Mouse (Mus musculus) 416B (cell line): ENCODE measurements around the gene Dppa1.
"Not testable (repeated sequence)": the region's sequence is repeated elsewhere in the genome, so short reads cannot be mapped to it uniquely, and the experiment has no call there.

Experiments
- DNase-seq: peaks from one replicate; pipeline ENCODE4 v3.0.0; 2011; ENCODE audit warnings: low read depth

Gene Dppa1

DNA sequence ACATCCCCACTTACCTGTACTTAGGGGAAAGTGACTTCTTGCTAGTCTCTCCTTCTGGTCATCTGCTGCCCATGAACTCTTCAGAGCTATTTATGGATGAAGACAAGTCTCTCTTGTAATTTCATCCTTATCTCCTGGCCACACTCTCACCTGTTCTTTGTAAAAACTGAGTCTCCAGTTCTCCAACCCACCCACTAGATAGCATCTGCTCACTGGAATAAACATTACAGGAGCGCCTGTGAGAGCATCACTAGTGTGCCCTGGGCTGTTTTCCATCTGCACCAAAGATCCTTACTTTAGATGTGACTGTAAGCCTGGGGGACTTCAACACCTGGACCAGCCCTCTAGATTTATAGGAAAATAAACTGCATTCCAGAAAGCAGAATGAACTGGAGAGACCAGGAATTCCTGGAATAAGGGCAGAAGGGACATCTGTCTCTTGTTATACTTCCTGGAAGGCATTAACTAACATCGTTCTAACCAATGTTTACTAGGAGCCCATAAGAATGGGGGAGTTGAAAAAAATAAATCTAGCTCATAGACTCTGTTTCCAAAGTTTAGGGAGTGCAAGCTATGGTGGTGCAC is at the start of gene Dppa1:
Gene Dppa1, minus strand, starts transcription at position 51 of the 585 bp plus-strand sequence.
- no peak for DNase-seq

DNA sequence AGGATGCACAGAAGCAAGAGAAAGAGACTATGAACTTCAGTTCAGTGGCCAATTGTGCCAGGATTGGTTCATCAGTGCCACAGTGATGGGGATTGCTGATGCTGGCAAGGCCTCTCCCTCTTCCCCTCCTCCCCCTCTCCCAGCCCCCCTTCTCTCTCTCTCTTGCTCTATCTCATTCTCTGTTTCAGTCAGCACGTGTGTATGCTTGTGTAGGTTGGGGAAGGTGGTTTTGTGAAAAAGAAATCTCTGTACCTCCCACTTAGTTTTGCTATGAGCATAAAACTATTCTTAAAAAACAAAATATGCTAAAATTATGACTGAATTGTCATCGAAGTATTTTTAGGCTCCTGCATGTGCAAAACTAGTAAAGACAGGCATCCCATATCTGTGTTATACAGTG is 38.9 kb upstream of the Dppa1 start:
- no peak for DNase-seq

DNA sequence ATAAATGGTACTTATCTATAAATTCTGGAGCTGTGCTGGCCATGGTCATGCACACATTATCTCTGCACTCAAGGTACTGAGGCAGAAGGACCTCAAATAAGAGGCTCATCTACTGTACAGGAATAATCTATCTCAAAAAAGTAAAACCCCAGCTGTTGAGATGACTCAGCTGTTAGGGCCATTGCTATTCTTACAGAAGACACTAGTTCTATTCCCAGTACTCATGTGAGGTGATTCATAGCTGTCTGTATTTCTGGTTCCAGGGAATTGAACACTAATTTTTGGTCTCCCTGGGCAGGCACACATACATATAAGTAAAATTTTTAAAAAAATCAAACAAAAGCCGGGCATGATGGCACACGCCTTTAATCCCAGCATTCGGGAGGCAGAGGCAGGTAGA is 38.0 kb upstream of the Dppa1 start:
- no peak for DNase-seq

DNA sequence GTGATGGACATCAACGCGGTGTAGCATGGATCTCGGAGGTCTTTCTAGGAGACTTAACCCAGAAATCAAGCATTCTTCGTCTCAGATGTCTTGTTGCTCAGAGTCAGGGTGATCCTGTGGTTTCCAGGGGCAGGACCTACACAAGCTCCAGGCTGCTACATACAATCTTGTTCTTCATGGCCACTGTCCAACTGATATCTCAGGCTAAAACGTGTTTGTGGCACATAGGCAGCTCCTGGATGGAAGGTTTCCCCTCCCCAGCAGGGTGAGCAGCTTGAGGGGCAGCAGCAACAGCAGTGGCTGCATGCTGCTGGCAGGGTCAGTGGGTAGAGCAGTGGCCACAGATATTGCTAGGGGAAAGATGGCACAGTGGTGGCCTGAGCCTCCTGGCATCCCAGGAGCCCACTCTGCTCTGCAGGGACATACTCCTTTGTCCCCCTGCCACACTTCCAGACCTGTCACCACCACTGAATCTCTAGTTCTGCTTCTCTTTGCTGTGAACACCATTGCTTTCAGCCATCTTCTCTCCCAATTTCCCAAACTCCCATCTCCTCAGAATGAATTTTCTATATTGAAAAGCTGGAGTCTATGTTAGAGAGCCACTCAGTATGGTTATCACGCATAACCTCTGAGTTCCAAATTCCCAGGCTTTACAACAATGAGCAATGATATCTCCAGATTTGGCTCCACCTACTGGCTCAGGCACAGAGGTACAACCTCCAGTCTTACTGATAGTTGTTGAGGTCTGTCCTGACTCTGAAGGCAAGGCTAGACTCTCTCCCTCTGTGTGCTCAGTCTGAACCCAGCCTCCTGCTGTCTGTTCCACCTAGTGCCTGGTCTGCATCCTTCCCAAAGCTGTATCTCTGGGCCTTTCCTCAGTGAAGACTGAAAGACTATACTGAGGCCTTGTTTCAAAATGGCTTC is 36.8 kb upstream of the Dppa1 start:
- peak; percentile 51 for DNase-seq

DNA sequence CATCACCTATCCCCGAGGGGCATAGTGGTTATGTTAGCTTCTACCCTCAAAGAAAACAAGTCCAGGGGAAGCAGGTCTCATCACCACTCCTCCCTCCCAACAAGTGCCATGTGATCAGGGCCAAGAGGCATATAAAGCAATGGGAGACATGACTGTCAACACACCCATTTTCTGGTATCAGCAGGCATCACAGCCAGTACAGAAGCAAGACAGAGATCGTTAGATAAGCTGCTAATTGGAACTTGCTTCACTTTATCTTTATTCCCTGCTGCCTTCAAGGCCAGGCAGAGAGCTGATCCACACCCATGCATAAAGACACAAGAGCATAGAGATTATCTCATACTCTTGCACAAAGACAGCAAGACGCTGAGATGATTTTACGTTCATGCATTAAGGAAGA is 34.2 kb upstream of the Dppa1 start:
- no peak for DNase-seq

DNA sequence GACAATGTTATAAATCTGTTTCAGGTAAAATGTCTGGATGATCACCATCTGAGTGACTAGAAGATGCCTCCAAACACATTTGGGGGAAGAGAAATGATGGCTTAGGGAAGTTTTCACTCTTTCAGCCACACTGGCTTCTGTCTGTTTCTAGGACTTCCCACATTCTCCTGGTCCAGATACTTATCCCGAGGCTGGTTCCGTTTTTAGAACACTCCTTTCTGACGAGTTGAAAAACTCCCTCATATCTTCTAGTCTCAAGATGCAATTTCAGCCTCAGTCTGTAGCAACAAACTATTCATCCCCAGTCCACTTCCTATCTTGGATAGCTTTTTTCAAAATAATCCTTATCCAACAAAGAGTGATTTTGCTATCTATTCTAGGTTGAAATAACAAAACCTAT is 23.4 kb upstream of the Dppa1 start:
- no peak for DNase-seq

DNA sequence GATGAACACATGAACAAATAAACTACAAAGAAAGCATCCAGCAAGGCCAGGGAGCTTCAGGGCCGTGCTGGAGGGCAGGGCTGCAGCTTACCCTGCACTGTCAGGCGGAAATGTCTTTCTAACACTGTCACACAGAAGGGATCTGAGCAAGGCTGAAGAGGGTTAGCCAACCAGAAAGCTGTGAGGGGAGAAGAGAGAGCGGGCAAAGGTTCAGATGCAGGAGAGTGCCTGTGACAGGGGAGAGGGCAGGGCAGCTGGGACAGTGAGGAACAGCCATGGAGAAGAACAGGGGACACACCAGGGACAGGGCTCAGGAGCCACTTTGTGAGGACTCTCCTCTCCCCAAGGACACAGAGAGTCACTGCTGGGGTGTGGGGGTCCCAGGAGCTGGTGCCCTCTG is 20.6 kb upstream of the Dppa1 start:
- not testable (repeated sequence) for DNase-seq

DNA sequence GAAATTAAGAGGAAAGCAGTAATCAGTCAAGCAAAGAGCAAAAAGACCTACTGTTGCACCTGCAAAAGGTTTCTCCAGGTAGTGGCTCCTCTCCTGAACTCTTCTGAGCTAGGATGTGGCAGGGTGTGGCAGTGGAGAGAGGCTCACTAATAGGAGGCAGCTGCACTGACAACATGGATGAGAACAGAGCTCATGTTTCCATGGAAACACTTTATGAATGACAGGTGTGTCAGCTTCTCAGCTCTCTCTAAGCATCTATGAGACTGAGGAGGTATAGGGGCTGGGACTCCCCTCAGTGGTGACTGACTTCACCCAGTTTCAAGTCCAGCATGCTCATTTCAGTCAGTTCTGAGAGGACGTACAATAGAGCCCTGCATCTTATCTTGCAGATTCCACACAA is 15.8 kb upstream of the Dppa1 start:
- no peak for DNase-seq

DNA sequence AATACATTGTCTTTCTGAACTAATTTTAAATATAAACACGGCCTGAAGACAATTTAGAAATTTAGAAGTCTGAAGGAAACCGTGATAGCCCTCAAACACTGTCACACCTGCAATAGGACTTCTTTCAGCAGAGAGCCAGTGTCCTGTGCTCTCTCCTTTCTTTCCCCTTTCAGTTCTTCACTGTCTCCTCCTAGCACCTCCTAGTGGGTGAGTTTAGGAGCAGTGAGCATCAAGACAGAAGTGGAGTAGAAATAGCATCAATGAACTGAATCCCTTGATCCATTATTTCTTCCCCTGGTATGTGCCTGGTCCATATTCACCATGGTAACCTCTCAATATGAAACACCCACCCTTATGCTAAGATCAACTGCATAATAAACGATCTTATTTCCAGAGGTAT is 7.5 kb upstream of the Dppa1 start:
- no peak for DNase-seq

DNA sequence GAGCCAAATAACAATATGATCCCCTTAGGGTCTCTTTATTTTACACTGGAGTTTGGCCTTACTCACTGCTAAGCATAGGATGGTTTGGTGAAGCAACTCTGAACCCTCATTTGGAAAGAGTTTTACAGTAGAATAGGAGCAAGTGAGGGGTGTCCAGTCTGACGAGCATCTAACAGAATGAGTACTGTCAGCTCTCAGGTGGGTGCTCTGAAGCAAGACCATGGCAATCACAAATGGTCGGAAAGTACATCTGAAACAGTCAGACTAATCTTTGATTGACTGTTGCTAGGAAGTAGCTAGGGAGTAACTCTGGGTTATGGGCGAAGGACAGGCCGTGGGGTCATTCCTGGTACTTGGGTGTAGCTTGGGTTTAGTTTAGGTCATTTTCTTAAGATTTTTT is 6.5 kb upstream of the Dppa1 start:
- not testable (repeated sequence) for DNase-seq

DNA sequence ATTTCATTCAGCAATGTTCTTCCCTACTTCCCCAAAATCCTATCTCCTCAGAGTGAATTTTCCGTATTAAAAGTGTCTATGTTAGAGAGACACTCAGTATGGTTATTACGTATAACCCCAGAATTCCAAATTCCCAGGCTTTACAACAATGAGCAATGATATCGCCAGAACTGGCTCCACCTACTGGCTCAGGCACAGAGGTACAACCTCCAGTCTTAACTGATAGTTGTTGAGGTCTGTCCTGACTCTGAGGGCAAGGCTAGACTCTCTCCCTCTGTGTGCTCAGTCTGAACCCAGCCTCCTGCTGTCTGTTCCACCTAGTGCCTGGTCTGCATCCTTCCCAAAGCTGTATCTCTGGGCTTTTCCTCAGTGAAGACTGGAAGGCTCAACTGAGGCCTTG is 2.6 kb upstream of the Dppa1 start:
- DNase-seq = peak; percentile 38

DNA sequence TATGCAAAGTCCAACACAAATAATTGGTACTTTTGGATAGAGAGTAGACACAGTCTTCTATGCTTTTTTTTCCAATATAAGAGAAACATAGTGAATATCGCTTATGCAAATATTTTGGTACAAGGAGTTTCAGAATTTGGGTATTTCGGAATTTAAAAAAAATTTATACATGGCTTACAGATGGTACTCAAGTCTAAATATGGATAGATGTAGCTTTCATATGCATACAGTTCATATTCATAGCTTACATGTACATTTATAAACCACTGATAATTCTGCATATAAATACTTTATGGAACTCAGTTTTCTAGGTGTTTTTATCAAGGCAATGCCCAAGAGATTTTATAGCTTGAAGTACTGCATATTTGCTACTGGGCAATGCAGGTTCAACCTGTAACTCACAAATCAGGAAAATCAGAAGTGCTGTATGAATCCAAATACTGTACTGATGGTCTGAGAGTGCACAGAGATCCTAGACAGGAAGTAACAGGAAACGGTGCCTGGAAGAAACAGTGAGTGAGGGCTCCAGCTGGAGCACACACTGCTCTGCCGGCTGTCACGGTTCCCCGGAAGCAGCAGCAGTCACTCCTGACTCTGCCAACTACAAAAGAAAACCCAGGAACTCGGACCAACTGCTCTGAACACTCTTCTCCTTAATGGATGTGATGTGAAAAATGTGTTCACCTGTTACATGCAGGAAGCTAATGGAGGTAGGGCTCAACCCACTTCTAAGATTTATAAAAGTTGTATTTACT is 8.5 kb downstream of the Dppa1 start:
- no peak for DNase-seq

DNA sequence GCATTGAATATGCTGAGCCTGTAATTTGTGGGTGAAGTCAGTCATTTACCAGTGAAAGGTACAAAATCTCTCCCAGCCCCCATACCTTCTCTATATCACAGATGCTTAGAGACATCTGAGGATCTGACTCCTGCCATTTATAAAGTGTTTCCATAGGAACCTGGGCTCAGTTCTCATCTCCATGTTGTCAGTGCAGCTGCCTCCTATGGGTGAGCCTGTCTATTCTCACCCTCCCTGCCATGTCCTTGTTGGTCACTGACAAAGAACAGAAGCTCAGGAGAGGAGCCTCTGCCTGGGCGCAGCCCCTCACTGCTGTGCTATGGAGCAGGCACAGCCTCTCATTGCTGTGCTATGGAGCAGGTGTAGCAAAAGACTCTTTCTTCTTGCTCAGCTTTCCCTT is 9.1 kb downstream of the Dppa1 start:
- DNase-seq = no peak

DNA sequence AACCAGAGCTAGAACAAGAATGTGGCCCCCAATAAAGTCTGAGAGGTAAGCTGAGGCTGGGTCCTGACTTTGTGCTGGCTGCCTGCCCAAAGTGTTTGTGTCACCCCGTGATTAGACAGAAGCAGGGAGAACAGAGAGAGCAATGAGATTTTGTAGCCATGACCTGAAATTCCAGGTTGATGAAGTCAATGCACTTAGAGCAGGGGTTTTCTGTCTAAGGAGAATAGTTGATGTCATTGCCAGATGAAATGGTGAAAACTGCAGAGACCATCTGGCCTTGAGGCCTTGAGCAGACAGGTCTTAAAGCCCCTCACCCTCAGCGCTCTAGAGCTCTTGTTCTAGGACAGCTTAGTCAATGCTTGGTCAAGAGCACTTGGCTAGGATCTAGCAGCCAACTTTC is 36.6 kb downstream of the Dppa1 start:
- no peak for DNase-seq

DNA sequence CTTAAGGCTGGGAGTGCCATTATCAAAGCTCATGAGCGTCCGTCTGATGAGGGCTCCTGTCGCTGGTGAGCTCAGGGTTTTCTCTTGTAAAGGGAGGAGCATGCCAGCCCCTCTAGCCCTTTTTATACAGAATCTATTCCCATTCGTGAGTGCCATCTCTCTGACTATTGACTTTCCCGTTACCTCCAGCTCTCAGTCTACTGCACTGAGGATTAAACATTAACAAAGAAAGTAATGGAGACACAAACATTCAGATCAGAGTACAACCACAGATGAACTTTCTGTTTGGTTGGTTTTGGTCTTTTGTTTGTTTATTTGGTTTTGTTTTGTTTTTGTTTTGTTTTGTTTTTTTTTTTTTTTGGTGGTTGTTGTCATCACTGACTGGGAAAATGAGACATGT is 46.3 kb downstream of the Dppa1 start:
- no peak for DNase-seq

DNA sequence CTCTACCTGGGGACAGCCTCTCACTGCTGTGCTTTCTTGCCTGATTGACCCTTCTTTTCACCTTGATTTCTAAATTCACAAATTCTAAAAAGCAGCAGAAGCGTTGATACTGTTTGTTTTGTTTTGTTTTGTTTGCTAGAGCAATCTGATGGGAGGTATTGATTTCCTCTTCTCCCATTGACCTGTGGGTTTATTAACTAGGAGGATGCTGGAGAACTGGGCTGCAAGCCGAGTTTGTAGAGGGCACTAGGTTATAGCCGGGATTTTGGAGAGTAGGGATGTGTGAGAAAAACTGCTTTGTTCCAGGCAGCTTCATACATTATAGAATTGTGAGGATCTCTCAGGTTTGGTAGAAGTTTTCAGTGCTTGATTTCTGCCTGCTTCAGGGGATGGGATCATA is 48.6 kb downstream of the Dppa1 start:
- no peak for DNase-seq

DNA sequence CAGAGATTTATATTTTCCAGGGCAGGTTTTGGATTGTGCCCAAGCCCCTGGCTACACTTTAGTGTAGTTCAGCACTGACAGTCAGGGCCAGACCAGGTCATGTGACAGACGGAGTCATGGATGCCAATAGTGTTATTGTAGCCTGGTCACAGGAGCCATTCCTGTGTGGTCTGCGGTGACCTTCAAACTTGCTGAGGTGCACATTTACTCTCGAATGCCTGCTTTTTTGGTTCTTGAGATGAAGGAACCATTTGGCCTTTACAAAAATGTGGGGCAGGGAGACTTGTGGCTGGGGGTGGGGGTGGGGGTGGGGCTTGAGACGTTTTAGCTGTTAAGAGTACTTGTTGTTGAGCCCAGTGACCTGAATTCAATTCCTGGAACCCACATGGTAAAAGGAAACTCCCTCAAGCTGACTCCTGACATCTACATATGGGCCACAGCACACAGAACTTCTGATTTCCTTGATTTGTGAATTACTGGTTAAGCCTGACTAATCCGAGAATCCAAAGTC is 50.2 kb downstream of the Dppa1 start:
- DNase-seq = no peak

DNA sequence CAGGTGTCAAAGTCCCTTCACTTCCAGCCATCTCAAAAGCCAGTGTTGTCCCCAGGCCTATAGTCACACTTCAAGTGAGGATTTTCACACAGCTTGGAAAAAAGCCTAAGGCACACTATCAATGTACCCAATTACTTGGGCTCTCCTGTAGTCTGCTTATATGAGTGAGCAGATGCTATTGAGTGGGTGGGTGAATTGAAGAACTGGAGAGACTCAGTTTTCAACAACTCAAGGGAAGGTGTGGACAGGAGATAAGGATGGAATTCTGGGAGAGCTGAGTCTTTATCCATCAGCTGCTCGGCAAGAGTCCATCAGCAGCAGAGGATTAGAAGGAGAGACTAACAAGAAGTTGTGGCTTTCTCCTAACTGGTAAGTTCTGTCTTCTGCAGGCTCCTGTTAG is 57.7 kb downstream of the Dppa1 start, which contains the start of gene BC053393:
Gene BC053393, plus strand, starts transcription at position 210 of the 400 bp plus-strand sequence.
- no peak for DNase-seq

DNA sequence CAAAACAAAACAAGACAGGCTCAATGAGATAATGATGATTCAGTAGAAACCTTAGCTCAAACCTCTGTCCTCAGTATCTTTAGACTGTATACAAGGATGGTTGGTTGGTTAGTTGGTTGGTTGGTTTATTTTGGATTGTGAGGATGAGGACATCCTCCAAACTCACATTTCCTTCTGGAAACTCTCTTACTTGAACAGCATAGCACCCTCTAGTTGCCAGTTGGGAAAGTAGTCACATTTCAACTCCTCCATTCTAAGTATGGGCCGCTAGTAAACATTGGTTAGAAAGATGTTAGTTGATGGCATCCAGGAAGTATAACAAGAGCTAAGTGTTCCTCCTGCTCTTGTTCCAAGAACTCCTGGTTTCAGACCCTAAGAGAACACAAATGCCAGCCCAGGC is 60.0 kb downstream of the Dppa1 start:
- DNase-seq = peak; percentile 8

DNA sequence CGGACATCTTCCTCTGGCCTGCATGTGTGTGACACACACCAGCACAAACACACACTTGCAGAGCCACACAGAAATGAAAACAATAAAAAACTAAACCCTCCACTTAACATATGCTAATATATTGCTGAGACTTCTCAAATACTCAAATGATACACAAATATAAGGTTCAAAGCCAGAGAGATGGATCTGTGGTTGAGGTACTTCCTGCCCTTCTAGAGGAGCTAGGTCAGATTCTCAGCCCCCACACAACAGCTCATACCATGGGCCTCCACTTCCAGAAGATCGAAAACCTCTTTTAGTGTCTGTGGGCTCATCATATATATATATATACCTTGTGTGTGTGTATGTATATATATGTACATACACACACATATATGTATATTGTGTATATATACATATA is 63.1 kb downstream of the Dppa1 start:
- DNase-seq = no peak

DNA sequence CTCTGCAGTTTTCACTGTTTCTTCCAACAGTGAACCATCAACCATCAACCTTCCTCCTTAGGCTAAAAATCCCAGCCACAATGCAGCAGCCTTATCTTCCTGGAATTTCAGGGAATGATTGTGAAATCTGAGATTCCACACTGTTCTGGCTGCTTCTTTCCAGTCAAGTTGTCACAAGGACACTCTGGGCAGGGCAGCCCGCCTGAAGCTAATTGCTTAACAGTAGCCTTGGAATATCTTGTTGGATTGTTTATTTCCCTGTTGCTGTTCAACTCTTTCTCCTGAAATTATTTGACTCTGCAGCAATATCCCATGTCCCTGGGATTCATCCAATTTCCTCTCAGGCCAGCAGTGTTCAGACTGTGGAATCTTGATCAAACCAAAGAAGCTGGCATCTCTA is 64.4 kb downstream of the Dppa1 start:
- DNase-seq = no peak

DNA sequence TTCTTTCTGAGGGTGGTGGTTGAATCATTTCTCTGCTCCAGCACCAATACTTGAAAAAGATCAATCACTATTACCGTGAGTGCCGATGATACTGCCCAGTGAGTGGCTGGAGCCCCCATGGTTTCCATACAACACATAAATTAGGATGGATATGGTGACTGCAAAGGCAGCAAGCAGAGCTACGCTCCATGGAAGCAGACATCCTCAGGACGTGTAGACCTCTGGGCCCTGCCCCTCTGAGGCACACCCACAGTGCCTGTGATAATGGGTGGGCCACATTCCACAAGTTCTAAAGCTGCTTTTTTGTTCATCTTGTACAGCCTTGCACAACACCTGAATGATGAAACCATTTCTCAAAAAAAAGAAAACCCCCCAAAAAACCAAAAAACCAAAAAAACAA is 68.0 kb downstream of the Dppa1 start:
- no peak for DNase-seq
